Mouse (Mus musculus): ENCODE measurements around the gene Xlr5a. TPM values are rescaled to one million over a fixed set of nuclear protein-coding genes. Genes with fewer than 3 reads are reported as not detected.
"Not testable (repeated sequence)": the region's sequence is repeated elsewhere in the genome, so short reads cannot be mapped to it uniquely, and the experiment has no call there.

Gene Xlr5a
- polyA plus RNA-seq, 1 experiment = not detected

DNA sequence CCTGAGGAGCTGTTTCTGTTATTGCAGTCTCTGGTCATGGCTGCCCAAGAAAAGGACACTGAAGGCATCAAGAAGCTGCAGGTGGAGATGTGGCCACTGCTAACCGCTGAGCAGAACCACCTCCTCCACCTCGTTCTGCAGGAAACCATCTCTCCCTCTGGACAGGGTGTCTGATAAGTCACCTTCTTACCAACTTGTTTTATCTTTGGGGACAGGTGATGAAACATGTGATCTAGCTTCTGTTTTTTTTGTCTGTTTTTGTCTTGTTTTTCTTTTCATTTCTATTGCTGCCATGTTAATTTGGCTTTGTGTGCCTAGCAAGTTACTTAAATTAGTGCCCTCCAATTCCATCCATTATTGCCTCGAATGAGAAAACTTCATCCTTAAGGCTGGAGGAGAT lies 63.5 kb downstream of the Xlr5a start:
- no peak for TF ChIP-seq CTCF (IDR thresholded peaks at IDR 0.05; ENCODE audit: insufficient read depth, low read depth, low read length)
- TF ChIP-seq POLR2A (IDR thresholded peaks at IDR 0.05; ENCODE audit: insufficient read depth, low read depth, low read length) = no peak
- Histone ChIP-seq H3K4me3 (ENCODE audit: insufficient read depth, low read depth, low read length) (peak overlapping the region; percentile 75), H3K4me1 (ENCODE audit: control insufficient read depth, insufficient read depth, low read length) (0 out of 2 replicates have a peak, but pooled peaks cover 3% of the 10 kb centered on the region), H3K27ac (ENCODE audit: insufficient read depth, low read depth, low read length) (no peak overlapping the region)
- WGBS = 10% methylated on average over 3 of the region's 3 CpGs

DNA sequence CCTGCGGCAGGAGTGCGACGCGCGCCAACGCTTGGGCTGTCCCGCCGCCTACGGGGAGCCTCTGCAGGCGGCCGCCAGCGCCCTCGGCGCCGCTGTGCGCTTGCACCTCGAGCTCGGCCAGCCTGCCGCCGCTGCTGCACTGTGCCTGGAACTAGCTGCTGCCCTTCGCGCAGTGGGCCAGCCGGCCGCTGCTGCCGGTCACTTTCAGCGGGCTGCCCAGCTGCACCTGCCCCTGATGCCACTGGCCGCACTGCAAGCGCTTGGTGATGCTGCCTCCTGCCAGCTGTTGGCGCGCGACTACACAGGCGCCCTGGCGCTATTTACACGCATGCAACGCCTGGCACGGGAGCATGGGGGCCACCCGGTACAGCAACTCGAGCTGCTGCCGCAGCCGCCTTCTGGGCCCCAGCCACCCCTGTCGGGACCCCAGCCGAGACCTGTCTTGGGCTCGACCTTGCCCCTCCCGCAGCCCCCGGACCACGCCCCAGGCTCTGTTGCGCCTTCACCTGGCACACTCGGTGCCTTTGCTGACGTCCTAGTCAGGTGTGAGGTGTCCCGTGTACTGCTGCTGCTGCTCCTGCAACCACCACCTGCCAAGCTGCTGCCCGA lies 64.1 kb downstream of the Xlr5a start:
- WGBS = 21% methylated on average over 51 of the region's 51 CpGs
- Histone ChIP-seq H3K4me1 (ENCODE audit: control insufficient read depth, insufficient read depth, low read length) (0 out of 2 replicates have a peak, but pooled peaks cover 3% of the 10 kb centered on the region), H3K4me3 (ENCODE audit: insufficient read depth, low read depth, low read length) (peak overlapping the region; percentile 75), H3K27ac (ENCODE audit: insufficient read depth, low read depth, low read length) (peak overlapping the region; percentile 98)
- TF ChIP-seq POLR2A (IDR thresholded peaks at IDR 0.05; ENCODE audit: insufficient read depth, low read depth, low read length) (no peak), CTCF (IDR thresholded peaks at IDR 0.05; ENCODE audit: insufficient read depth, low read depth, low read length) (no peak)

DNA sequence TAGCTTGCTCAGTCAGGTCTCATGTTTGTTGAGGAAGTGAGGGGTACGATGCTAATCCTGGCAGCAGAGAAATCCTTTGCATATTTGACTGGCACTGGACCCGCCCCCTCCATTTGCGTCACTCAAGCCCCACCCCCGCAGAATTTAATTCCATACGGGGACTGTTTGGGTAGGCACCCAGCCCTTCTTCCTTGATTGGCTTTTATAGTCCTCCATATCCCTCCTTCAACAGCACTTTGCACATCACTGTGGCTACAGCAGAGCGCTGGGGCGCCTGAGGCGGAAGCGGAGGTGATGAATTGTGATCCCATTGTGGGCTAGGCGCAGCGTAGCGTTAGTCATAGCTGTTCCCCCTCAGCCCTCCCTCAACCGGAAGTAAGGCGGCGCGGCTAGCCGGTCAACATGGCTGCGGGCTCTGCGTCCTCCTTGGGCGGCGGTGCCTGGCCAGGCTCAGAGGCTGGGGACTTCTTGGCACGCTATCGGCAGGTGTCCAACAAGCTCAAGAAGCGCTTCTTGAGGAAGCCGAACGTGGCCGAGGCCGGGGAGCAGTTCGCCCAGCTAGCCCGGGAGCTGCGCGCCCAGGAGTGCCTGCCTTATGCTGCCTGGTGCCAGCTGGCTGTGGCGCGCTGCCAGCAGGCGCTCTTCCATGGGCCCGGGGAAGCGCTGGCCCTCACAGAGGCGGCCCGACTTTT lies 64.7 kb downstream of the Xlr5a start, which contains the start of gene F8a:
Gene F8a, plus strand, starts transcription at position 378 of the 692 bp plus-strand sequence.
- H3K27ac ChIP-seq (ENCODE audit: insufficient read depth, low read depth, low read length) = peak within 1 kb of the TSS; percentile 98
- no peak for TF ChIP-seq CTCF (IDR thresholded peaks at IDR 0.05; ENCODE audit: insufficient read depth, low read depth, low read length)
- TF ChIP-seq POLR2A (IDR thresholded peaks at IDR 0.05; ENCODE audit: insufficient read depth, low read depth, low read length) = 0 out of 2 replicates have a peak, but pooled peaks have one; percentile 42
- peak within 1 kb of the TSS; percentile 75 for H3K4me3 ChIP-seq (ENCODE audit: insufficient read depth, low read depth, low read length)
- H3K4me1 ChIP-seq (ENCODE audit: control insufficient read depth, insufficient read depth, low read length) = 0 out of 2 replicates have a peak, but pooled peaks cover 3% of the 10 kb centered on the region
- 16% methylated on average over 37 of the region's 39 CpGs for WGBS

DNA sequence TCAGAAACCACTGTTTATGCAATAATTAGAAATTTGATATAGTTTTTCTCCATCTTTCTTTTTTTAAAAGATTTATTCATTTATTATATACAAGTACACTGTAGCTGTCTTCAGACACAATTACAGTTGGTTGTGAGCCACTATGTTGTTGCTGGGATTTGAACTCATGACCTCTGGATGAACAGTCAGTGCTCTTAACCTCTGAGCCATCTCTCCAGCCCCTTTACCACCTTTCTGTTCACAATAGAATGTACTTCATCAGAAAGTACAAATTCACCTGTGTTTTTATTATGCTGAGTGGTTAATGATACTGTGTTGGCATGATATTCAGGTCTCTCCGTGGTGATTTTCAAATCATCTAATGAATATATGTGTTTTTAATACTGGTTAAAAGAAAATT lies 67.4 kb downstream of the Xlr5a start:
- TF ChIP-seq CTCF (IDR thresholded peaks at IDR 0.05; ENCODE audit: insufficient read depth, low read depth, low read length) (no peak), POLR2A (IDR thresholded peaks at IDR 0.05; ENCODE audit: insufficient read depth, low read depth, low read length) (no peak)
- 0 out of 2 replicates have a peak, but pooled peaks cover 3% of the 10 kb centered on the region for H3K4me1 ChIP-seq (ENCODE audit: control insufficient read depth, insufficient read depth, low read length)
- H3K4me3 ChIP-seq (ENCODE audit: insufficient read depth, low read depth, low read length) = no peak overlapping the region
- WGBS = 66% methylated on average over 1 of the region's 1 CpGs
- H3K27ac ChIP-seq (ENCODE audit: insufficient read depth, low read depth, low read length) = no peak overlapping the region

DNA sequence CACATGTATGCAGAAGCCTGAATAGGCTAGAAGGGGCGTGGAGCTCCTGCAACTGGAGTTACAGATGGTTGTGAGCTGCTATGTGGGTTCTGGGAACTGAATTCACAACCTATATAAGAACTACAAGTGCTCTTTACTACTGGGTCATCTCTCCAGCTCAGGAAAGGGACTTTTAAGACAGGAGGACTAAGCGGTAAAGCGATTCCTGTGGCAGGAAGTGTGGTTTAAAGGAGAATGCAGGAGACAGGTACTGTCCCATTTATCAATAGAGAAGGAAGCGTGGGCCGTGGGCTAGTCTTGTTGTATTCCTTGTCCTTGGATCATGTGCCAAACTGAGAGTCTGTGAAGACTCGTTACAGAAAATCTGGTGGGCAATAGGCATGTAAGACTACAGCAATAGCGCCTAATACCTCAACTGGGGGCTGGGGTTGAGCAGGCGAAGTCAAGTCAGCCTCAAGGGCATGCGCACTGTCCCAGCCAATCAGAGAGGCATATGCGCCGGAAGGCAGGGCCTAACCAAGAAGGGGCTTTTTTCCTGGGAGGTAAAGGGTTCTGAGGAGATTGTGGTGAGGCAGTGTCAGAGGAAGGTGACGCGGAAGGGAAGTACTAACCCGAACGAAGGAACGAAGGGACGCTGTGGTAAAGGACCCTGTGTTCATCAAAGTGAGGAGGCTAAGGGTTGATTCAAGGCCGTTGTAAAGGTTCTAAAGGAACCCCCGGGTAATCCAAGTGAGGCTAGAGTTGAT lies 78.8 kb downstream of the Xlr5a start, which contains the start of gene Xlr4b:
Gene Xlr4b, plus strand, starts transcription at position 515 of the 746 bp plus-strand sequence.
- H3K4me3 ChIP-seq (ENCODE audit: insufficient read depth, low read depth, low read length); H3K4me1 ChIP-seq (ENCODE audit: control insufficient read depth, insufficient read depth, low read length); H3K27ac ChIP-seq (ENCODE audit: insufficient read depth, low read depth, low read length): not testable (repeated sequence)
- WGBS = 85% methylated on average over 18 of the region's 19 CpGs

DNA sequence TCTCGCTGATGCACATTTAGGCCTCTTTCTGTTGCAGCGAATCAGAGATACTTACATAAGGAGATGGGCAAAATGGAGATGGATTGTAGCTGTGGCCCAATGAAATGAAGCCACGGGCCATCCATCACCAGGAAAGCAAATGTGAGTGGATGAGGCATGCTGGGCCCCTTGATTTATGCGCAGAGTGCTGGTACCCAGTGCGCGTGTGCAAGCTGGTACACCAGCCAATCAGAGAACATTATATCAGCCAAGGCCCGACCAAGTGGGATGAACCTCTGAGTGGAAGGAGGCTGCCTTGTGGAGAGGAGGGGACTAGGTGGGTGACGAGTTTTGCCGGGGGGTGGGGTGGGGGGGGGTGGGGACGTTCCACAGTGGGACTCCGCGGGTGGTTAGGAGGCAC lies 100.8 kb downstream of the Xlr5a start, which contains the start of gene Xlr3b:
Gene Xlr3b, plus strand, starts transcription at position 274 of the 400 bp plus-strand sequence.
- not testable (repeated sequence) for H3K4me1 ChIP-seq (ENCODE audit: control insufficient read depth, insufficient read depth, low read length); H3K4me3 ChIP-seq (ENCODE audit: insufficient read depth, low read depth, low read length); H3K27ac ChIP-seq (ENCODE audit: insufficient read depth, low read depth, low read length)
- WGBS = 79% methylated on average over 12 of the region's 12 CpGs

DNA sequence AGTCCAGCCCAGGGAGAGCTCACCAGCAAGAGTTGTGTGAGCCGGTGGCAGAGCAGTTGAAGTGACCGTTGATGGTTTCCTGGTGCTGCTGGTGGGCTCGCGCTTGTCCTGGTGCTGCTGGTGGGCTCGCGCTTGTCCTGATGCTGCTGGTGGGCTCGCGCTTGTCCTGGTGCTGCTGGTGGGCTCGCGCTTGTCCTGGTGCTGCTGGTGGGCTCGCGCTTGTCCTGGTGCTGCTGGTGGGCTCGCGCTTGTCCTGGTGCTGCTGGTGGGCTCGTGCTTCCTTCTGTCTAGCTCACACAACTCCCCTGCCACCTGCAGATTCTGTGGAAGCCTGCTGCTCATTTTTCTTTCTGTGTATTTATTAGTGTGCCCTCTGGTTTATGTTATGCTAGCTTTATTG lies 115.9 kb downstream of the Xlr5a start, which contains the start of gene Spin2d:
Gene Spin2d, minus strand, starts transcription at position 101 of the 400 bp plus-strand sequence.
- not testable (repeated sequence) for H3K27ac ChIP-seq (ENCODE audit: insufficient read depth, low read depth, low read length); H3K4me3 ChIP-seq (ENCODE audit: insufficient read depth, low read depth, low read length); H3K4me1 ChIP-seq (ENCODE audit: control insufficient read depth, insufficient read depth, low read length)
- 93% methylated on average over 6 of the region's 15 CpGs for WGBS

DNA sequence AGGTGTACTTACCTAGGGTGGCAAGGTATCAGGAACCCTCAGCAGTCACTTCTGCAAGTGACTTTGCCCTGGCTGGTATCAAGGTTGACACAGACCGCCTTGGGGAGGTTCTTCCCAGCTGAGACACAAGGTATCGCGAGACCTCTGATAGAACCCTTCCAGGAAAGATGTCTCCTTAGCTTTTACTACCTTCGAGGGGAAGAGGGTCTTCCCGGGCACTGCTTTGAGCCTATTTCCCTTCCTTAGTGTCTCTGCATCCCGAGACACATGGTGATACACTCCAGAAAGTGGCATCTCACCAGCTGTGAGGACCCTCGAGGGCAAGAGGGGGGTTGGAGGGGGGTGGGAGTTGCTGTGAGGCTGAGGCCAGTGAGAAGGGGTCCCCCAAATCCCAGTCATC lies 143.4 kb downstream of the Xlr5a start, which contains the start of gene DXBay18:
Gene DXBay18, minus strand, starts transcription at position 101 of the 400 bp plus-strand sequence.
- not testable (repeated sequence) for H3K4me1 ChIP-seq (ENCODE audit: control insufficient read depth, insufficient read depth, low read length); H3K27ac ChIP-seq (ENCODE audit: insufficient read depth, low read depth, low read length); H3K4me3 ChIP-seq (ENCODE audit: insufficient read depth, low read depth, low read length)
- WGBS = no CpG with 5 or more reads among the region's 7 CpGs

DNA sequence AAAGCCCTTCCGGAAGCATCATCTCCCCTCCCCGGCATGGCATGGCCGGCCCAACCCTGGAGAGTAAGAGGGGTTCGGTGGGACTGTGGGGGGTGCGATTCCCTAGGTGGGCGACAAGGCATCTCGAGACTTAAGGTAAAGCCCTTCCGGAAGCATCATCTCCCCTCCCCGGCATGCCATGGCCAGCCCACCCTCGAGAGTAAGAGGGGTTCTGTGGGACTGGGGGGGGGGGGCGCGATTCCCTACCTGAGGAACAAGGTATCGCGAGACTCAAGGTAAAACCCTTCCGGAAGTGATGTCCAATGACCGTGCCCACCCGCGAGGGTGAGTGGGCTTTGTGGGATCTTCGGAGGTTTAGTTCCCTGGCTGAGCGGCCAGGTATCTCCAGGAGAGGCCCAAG lies 144.3 kb downstream of the Xlr5a start, which contains the start of gene Xlr5b:
Gene Xlr5b, plus strand, starts transcription at position 301 of the 400 bp plus-strand sequence.
- no CpG with 5 or more reads among the region's 20 CpGs for WGBS
- not testable (repeated sequence) for H3K27ac ChIP-seq (ENCODE audit: insufficient read depth, low read depth, low read length); H3K4me1 ChIP-seq (ENCODE audit: control insufficient read depth, insufficient read depth, low read length); H3K4me3 ChIP-seq (ENCODE audit: insufficient read depth, low read depth, low read length)

DNA sequence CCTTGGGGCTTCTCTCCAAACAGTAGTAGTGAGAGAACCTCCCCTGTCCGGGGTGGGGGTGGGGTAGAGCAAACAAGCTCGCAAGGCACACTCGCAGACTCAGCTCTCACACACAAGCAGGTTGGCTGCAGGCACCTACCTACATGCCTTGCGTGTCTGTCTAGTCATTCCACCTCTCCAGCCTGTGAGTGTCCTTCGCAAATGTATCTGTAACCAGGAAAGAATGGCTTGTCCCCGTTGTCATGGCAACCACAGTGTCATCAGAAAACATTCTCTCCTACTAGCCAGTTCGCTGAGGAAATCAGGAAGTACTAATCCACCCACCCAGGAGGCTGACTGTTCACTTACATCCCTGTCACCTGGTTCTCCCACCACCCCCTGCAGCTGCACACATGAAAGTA lies 149.6 kb downstream of the Xlr5a start:
- not testable (repeated sequence) for H3K4me3 ChIP-seq (ENCODE audit: insufficient read depth, low read depth, low read length); H3K27ac ChIP-seq (ENCODE audit: insufficient read depth, low read depth, low read length); H3K4me1 ChIP-seq (ENCODE audit: control insufficient read depth, insufficient read depth, low read length)
- WGBS = no CpG with 5 or more reads among the region's 7 CpGs

DNA sequence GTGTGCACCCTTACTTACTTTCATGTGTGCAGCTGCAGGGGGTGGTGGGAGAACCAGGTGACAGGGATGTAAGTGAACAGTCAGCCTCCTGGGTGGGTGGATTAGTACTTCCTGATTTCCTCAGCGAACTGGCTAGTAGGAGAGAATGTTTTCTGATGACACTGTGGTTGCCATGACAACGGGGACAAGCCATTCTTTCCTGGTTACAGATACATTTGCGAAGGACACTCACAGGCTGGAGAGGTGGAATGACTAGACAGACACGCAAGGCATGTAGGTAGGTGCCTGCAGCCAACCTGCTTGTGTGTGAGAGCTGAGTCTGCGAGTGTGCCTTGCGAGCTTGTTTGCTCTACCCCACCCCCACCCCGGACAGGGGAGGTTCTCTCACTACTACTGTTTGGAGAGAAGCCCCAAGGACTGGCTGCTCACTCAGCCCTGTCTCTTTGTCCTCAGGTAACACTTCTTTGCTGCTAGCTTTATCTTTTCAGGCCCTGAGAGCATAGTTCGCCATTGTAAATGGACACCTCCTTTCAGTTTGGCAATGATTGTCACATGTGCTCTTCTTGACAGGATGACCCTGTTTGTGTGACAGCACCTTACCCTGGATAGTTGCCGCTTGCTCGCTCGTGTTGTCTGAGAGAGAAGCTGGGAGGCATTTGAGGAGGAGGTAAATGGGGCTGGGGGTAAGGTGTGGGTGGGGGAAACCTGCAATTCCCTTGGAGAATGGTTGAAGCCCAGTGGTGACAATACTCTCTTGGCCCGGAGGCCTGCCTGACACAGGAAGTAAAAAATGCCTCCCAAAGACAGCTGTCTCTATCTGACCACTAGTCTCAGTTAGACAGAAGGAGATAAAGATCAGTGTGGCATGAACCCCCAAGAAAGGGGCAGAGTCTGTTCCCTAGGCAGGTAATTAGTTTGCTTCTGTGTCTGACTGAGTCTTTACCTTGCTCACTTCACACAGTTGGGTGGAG lies 169.6 kb downstream of the Xlr5a start:
- not testable (repeated sequence) for H3K4me1 ChIP-seq (ENCODE audit: control insufficient read depth, insufficient read depth, low read length); H3K4me3 ChIP-seq (ENCODE audit: insufficient read depth, low read depth, low read length); H3K27ac ChIP-seq (ENCODE audit: insufficient read depth, low read depth, low read length)
- WGBS = no CpG with 5 or more reads among the region's 12 CpGs

DNA sequence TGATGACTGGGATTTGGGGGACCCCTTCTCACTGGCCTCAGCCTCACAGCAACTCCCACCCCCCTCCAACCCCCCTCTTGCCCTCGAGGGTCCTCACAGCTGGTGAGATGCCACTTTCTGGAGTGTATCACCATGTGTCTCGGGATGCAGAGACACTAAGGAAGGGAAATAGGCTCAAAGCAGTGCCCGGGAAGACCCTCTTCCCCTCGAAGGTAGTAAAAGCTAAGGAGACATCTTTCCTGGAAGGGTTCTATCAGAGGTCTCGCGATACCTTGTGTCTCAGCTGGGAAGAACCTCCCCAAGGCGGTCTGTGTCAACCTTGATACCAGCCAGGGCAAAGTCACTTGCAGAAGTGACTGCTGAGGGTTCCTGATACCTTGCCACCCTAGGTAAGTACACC lies 176.0 kb downstream of the Xlr5a start, which contains the start of gene Gm14685:
Gene Gm14685, plus strand, starts transcription at position 301 of the 400 bp plus-strand sequence.
- not testable (repeated sequence) for H3K4me1 ChIP-seq (ENCODE audit: control insufficient read depth, insufficient read depth, low read length); H3K27ac ChIP-seq (ENCODE audit: insufficient read depth, low read depth, low read length)
- WGBS = no CpG with 5 or more reads among the region's 7 CpGs

More for the DNA sequence above, 176.0 kb downstream of the Xlr5a start, which contains the start of gene Gm14685:
- not testable (repeated sequence) for H3K4me3 ChIP-seq (ENCODE audit: insufficient read depth, low read depth, low read length)

Data from olfactory bulb, adult 2 months (tissue).